9 mouse cellular contexts compared by ENCODE assay signal in the genomic region with DNA sequence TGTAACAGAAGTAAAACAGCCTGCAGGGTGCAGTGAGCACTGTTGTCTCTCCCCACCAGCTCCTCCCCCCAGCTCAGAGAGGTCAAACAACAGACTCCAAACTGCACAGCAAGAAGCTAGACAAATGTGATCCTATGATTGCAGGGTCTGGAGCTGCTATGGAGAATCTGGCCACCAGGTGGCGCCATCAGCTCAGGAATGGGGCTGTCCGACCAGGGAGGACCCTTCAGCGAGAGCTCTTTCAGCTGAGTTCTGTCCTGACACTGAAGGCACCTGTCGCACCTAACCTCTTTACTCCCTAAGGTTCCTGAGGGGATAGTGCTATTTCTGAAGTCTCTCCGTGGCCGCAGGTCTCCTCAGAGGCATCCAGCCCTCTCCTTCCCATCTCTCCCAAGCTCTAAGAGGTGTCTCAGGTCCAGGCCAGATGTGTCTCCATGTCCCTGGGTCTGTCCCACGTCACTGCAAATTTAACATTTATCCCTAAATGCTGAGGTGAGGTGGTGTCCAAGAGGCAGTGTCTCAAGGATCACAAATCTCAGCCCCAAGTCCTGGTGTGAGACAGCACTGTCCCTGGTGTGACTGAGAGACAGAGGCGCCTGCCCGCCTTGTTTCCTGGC. TPM values are rescaled to one million over a fixed set of nuclear protein-coding genes. Genes with fewer than 3 reads are reported as not detected.
DNase-seq lines count a peak whose midpoint lies in the region; ATAC-seq and TF ChIP-seq lines count a peak whose summit lies in the region.
"Had no signal": no experiment of that assay in that cellular context is flagged by ENCODE, and none has a peak within 500 bp of the region (broad histone marks: within the 10 kb centered on the region; RNA-seq: fewer than 3 reads in every experiment).

No protein-coding gene starts in this region.

- H3K36me3 ChIP-seq in E14TG2a.4 (ENCODE audit: insufficient read depth, low read length): no peaks in the 10 kb centered on the region
- H3K36me3 ChIP-seq in heart, postnatal 0 days (replicated peaks; ENCODE audit: control insufficient read depth, insufficient read depth, low read length): no peaks in the 10 kb centered on the region
- no peaks in the 10 kb centered on the region for H3K36me3 ChIP-seq in liver, embryonic 14.5 days (replicated peaks; ENCODE audit: control insufficient read depth, insufficient read depth, low read depth)
- no peaks in the 10 kb centered on the region for H3K36me3 ChIP-seq in thymus, adult 2 months (ENCODE audit: control insufficient read depth, insufficient read depth, low read length)

- peaks cover 20% of the 10 kb centered on the region for H3K27me3 ChIP-seq in E14TG2a.4 (ENCODE audit: insufficient read depth, low read length)
- 0 out of 2 replicates have a peak, but pooled peaks cover 7% of the 10 kb centered on the region for H3K27me3 ChIP-seq in heart, postnatal 0 days (ENCODE audit: control insufficient read depth, insufficient read depth, low read length)
- no peaks in the 10 kb centered on the region for H3K27me3 ChIP-seq in liver, embryonic 14.5 days (ENCODE audit: control insufficient read depth, insufficient read depth, low read length)
- H3K27me3 ChIP-seq in thymus, adult 2 months (ENCODE audit: control insufficient read depth, insufficient read depth, low read length): no peaks in the 10 kb centered on the region

- no peak overlapping the region for H3K4me3 ChIP-seq in E14TG2a.4 (replicated peaks; ENCODE audit: low read length)
- H3K4me3 ChIP-seq in heart, postnatal 0 days (ENCODE audit: low read depth, low read length): no peak overlapping the region
- H3K4me3 ChIP-seq in liver, embryonic 14.5 days (ENCODE audit: insufficient read depth in 1 of 2, low read depth in 2 of 2, low read length in 2 of 2): no peak overlapping the region
- no peak overlapping the region for H3K4me3 ChIP-seq in olfactory bulb, adult 2 months (ENCODE audit: insufficient read depth, low read depth, low read length)
- no peak overlapping the region for H3K4me3 ChIP-seq in thymus, adult 2 months (ENCODE audit: control insufficient read depth, insufficient read depth, low read length)

- no peak for TF ChIP-seq POLR2A in olfactory bulb, adult 2 months (IDR thresholded peaks at IDR 0.05; ENCODE audit: insufficient read depth, low read depth, low read length)
- TF ChIP-seq POLR2A in thymus, adult 2 months (IDR thresholded peaks at IDR 0.05; ENCODE audit: control insufficient read depth, extremely low read depth, insufficient read depth, low read length, poor library complexity): no peak

- 28% methylated on average over 9 of the region's 9 CpGs for WGBS in heart, postnatal 0 days
- 14% methylated on average over 9 of the region's 9 CpGs for WGBS in liver, embryonic 14.5 days (ENCODE audit: insufficient replicate concordance)
- 27% methylated on average over 9 of the region's 9 CpGs for WGBS in olfactory bulb, adult 2 months
- WGBS in thymus, adult 2 months: 20% methylated on average over 9 of the region's 9 CpGs

- H3K27ac ChIP-seq in heart, postnatal 0 days (ENCODE audit: low read depth): no peak overlapping the region
- H3K27ac ChIP-seq in liver, embryonic 14.5 days: no peak overlapping the region
- H3K27ac ChIP-seq in olfactory bulb, adult 2 months (ENCODE audit: insufficient read depth, low read depth, low read length): no peak overlapping the region
- no peak overlapping the region for H3K27ac ChIP-seq in thymus, adult 2 months (ENCODE audit: control insufficient read depth, insufficient read depth, low read length)

- H3K4me2 ChIP-seq in heart, postnatal 0 days (ENCODE audit: low read depth, low read length): no peak overlapping the region
- H3K4me2 ChIP-seq in liver, embryonic 14.5 days (ENCODE audit: low read depth): no peak overlapping the region

- peak; percentile 78 for TF ChIP-seq CTCF in E14TG2a.4 (conservative IDR thresholded peaks at IDR 0.05; ENCODE audit: low read length)
- peak; percentile 95 for TF ChIP-seq CTCF in heart, postnatal 0 days (IDR thresholded peaks at IDR 0.05; ENCODE audit: low read depth)
- peak; percentile 95 for TF ChIP-seq CTCF in liver, embryonic 14.5 days (IDR thresholded peaks at IDR 0.05; ENCODE audit: low read depth)
- TF ChIP-seq CTCF in olfactory bulb, adult 2 months (IDR thresholded peaks at IDR 0.05; ENCODE audit: insufficient read depth, low read depth, low read length): peak; percentile 93
- peak; percentile 92; the same call in 1 of the 2 replicates for TF ChIP-seq CTCF in thymus, adult 2 months (IDR thresholded peaks at IDR 0.05; ENCODE audit: borderline replicate concordance, control insufficient read depth, extremely low read depth, insufficient read depth, low read length, poor library complexity)

- no peaks in the 10 kb centered on the region for H3K9me3 ChIP-seq in E14TG2a.4 (ENCODE audit: low read length)
- no peaks in the 10 kb centered on the region for H3K9me3 ChIP-seq in heart, postnatal 0 days (replicated peaks; ENCODE audit: control insufficient read depth, low read length)
- no peaks in the 10 kb centered on the region for H3K9me3 ChIP-seq in liver, embryonic 14.5 days (ENCODE audit: control insufficient read depth, low read length)

- ATAC-seq in heart, postnatal 0 days (ENCODE audit: insufficient read depth, low read depth): peak; percentile 62
- ATAC-seq in liver, embryonic 14.5 days (ENCODE audit: insufficient read depth): no peak

- no peak for TF ChIP-seq EP300 in heart, postnatal 0 days (IDR thresholded peaks at IDR 0.05; ENCODE audit: low read depth)
- TF ChIP-seq EP300 in liver, embryonic 14.5 days (IDR thresholded peaks at IDR 0.05; ENCODE audit: low read depth): no peak

- H3K9ac ChIP-seq in heart, postnatal 0 days (replicated peaks; ENCODE audit: low read depth, low read length): no peak overlapping the region
- H3K9ac ChIP-seq in liver, embryonic 14.5 days (replicated peaks): no peak overlapping the region

- H3K4me1 ChIP-seq in E14TG2a.4 (replicated peaks; ENCODE audit: low read depth, low read length): peaks cover 9% of the 10 kb centered on the region; the same call in 1 of the 2 replicates
- no peaks in the 10 kb centered on the region for H3K4me1 ChIP-seq in heart, postnatal 0 days (ENCODE audit: control insufficient read depth, insufficient read depth)
- H3K4me1 ChIP-seq in liver, embryonic 14.5 days (replicated peaks; ENCODE audit: control insufficient read depth in 2 of 2, insufficient read depth in 2 of 2, low read length in 1 of 2): no peaks in the 10 kb centered on the region
- H3K4me1 ChIP-seq in olfactory bulb, adult 2 months (ENCODE audit: control insufficient read depth, insufficient read depth, low read length): no peaks in the 10 kb centered on the region
- peaks cover 5% of the 10 kb centered on the region; the same call in 1 of the 2 replicates for H3K4me1 ChIP-seq in thymus, adult 2 months (replicated peaks; ENCODE audit: control insufficient read depth, insufficient read depth, low read length)

- DNase-seq in c-Kit-negative CD71-positive TER-119-positive erythroid progenitor cells, embryonic 14.5 days (ENCODE audit: low read depth, low spot score): peak; percentile 32
- DNase-seq in fibroblast of lung, adult 2 months (ENCODE audit: low read depth): peak; percentile 4
- DNase-seq in heart, postnatal 0 days (ENCODE audit: low spot score): peak; percentile 47
- DNase-seq in kidney, postnatal 36 days: peak; percentile 57 to 91
- peak; percentile 14 to 22 (median 15) for DNase-seq in liver, embryonic 14.5 days (ENCODE audit: low read depth in 3 of 3, low spot score in 3 of 3)
- peak; percentile 82 for DNase-seq in thymus, adult 2 months

RNA-seq across cellular contexts. Expression of a gene that starts 16.0 kb away (rescaled TPM):
- not detected in 2 replicates for total RNA-seq in heart, postnatal 0 days (2014; rRNA removed; ENCODE audit: low replicate concordance)
- polyA plus RNA-seq in heart, postnatal 0 days (2015; fragmentation: Nextera tagmentation; extraction: Ambion mirVana): not detected in 2 replicates
- polyA plus RNA-seq in liver, embryonic 14.5 days (2012; rRNA removed): 0.04 and 0.13 TPM in 2 replicates
- polyA plus RNA-seq in liver, embryonic 14.5 days (2014; fragmentation: Nextera tagmentation; extraction: Ambion mirVana): 0.08 TPM in 1 of 2 replicates, not detected in the other
- not detected in 2 replicates for polyA plus RNA-seq in olfactory bulb, adult 2 months (2012; ENCODE audit: insufficient read depth, insufficient read length, low replicate concordance, missing spikeins)
- polyA plus RNA-seq in thymus, adult 2 months (2012; rRNA removed): 2.1 and 2.2 TPM in 2 replicates
- polyA plus RNA-seq: gonadal fat pad, adult 2 months had no signal

RNA-seq across cellular contexts. Expression of a gene that starts 47.3 kb away (rescaled TPM):
- 15.9 and 21.6 TPM in 2 replicates for total RNA-seq in heart, postnatal 0 days (2014; rRNA removed; ENCODE audit: low replicate concordance)
- polyA plus RNA-seq in heart, postnatal 0 days (2015; fragmentation: Nextera tagmentation; extraction: Ambion mirVana): 14.7 and 15.6 TPM in 2 replicates
- 31.0 and 47.7 TPM in 2 replicates for polyA plus RNA-seq in liver, embryonic 14.5 days (2012; rRNA removed)
- 59.4 and 64.3 TPM in 2 replicates for polyA plus RNA-seq in liver, embryonic 14.5 days (2014; fragmentation: Nextera tagmentation; extraction: Ambion mirVana)
- 435 TPM in 1 of 2 replicates, not detected in the other for polyA plus RNA-seq in olfactory bulb, adult 2 months (2012; ENCODE audit: insufficient read depth, insufficient read length, low replicate concordance, missing spikeins)
- 1,867 and 1,969 TPM in 2 replicates for polyA plus RNA-seq in thymus, adult 2 months (2012; rRNA removed)

Comparison
In these comparisons a context has a peak if more than half of its experiments do, and no peak if none do; other contexts are left out.
1. DNase-seq: peak in every context shown above with its lines; median percentile 82 in thymus, adult 2 months; 74 in kidney, postnatal 36 days; 47 in heart, postnatal 0 days; 32 in c-Kit-negative CD71-positive TER-119-positive erythroid progenitor cells, embryonic 14.5 days; 15 in liver, embryonic 14.5 days; 4 in fibroblast of lung, adult 2 months.